Mouse (Mus musculus) leukemia stem cell, adult 10-12 weeks (primary cell): Measurements from ENCODE around the gene Zfp773. TPM values are rescaled to one million over a fixed set of nuclear protein-coding genes. Genes with fewer than 3 reads are reported as not detected.

Source experiments
- polyA plus RNA-seq: library from polyadenylated mRNA; stranded (reverse); fragments of >175 nt; gene quantifications from 2 replicates; pipeline ENCODE4 v1.2.3, GENCODE M21; 2012; ENCODE audit warnings: low replicate concordance

Zfp773 gene
- not detected in 2 replicates for polyA plus RNA-seq

DNA sequence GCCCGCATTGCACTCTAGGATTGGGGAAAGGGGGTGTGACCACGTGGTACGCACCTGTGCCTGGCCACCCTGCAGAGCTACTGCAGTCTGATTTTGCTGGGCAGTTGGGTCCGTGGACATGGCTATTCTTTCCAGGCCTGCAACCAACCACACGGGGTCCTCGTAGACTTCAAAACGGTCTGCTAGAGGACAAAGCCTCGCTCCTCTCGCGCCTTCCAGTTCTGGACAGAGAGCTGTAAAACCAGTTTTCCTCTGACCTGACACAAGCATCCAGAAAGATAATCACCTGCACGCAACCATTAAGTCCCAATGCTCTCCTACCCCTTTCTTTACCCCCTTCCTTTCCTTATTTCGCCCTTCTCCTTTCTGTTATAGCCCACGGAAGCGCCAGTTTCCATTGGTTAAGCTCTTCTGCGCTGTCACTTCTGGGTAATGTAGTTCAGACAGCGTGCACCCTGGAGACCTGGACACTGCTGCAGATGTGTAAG lies at the start of gene Zfp773:
Gene Zfp773 (minus strand): TSS at position 377 of the 488 bp plus-strand sequence.

DNA sequence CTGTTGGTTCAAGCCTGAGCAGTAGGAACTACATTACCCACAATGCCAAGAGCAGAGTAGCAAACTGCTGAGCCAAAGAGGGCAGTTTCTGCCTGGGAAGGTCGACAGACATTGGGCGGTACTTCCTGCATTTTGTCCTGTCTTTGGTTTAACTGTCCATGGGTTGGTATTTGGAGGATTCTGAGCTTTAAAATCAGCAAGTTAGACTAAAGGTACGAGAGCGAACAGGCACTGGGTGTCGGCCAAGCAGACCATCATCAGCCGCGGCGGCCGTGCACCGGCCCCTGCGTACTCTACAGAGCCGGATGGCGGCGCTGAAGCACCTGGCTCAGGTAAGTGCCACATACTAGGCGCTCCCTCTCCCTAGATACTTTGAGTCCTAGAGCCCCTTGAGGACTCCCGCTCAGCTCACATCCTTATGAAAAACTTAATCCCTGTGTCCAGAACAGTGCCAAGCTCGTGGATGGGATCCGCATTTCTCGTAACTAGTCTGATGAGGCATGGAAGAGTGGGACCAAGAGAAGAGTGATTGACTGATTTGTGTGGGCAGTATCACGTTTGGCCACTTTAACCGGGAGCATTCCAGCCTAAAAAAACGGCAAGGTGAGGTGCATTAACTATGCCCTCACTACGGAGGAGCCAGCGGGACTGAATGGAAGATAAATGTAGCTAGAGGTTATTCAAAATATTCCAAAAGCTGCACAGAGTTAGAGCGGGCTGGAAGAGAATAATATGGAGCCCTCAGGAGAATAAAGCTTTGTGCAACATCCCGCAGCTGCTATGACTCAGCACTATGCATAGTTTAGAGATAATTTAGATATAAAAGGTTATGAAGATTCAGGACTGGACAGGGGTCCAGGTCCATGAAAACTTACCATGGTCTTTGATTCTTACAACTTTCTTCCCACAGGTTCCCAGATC lies 34.9 kb upstream of the Zfp773 start, which contains the start of gene Zfp418:
Gene Zfp418 (plus strand): TSS at position 104 of the 921 bp plus-strand sequence.

DNA sequence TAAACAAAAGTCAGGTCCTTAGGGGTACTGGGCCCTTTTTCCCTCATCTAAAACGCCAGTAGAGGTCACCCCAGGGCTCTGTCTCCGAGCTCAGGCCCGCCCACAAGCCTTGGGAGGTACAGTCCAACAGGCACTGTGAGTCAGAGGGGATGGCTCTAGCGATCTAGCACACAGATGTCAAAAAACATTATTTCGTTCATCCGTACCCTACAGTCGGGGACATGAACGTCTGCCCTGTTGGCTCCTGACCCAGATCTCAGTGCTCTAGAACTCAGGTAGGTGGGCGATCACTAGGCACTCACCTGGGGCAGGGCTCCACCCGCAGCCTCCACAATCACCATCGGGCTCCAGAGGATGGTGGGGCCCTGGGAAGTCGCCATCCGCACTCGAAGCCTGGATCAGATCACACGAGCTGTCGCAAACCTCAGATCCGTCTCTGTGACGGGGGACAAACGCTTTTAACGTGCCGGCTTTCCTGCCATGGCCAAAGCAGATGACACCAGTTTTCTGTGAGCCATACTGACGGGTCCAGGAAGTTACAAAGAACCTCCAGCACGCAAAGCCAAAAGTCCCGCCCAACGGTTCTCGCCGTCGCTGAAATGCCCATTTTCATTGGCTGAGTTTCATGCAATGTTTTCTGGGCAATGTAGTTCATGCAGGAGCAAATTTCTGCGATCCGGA lies 15.5 kb downstream of the Zfp773 start, which contains the start of gene Zfp954:
Gene Zfp954 (minus strand): TSS at position 568 of the 681 bp plus-strand sequence.

Other genes starting within 250 kb of the Zfp773 start
- not detected in 2 replicates for gene Aurkc, start 141.5 kb downstream of the Zfp773 start, polyA plus RNA-seq
- gene Zfp954, start 15.3 kb downstream of the Zfp773 start, polyA plus RNA-seq: 2.1 and 2.8 TPM in 2 replicates
- 0.06 TPM in 2 replicates for gene Zfp418, start 34.6 kb upstream of the Zfp773 start, polyA plus RNA-seq
- 0.11 TPM in 1 of 2 replicates, not detected in the other for gene Zfp772, start 73.2 kb upstream of the Zfp773 start, polyA plus RNA-seq
- gene Vmn2r29, start 110.6 kb upstream of the Zfp773 start, polyA plus RNA-seq: not detected in 2 replicates
- 0.07 TPM in 1 of 2 replicates, not detected in the other for gene Gm45844, start 141.5 kb upstream of the Zfp773 start, polyA plus RNA-seq
- 3.3 and 7.6 TPM in 2 replicates for gene Clcn4, start 164.1 kb upstream of the Zfp773 start, polyA plus RNA-seq
- gene Vmn2r30, start 200.9 kb upstream of the Zfp773 start, polyA plus RNA-seq: 0.07 TPM in 1 of 2 replicates, not detected in the other
- gene Gm45783, start 237.8 kb upstream of the Zfp773 start, polyA plus RNA-seq: 0.40 TPM in 1 of 2 replicates, not detected in the other